Mouse (Mus musculus): Measurements from ENCODE around the gene Ttc26. TPM values are rescaled to one million over a fixed set of nuclear protein-coding genes. Genes with fewer than 3 reads are reported as not detected.
A peak's percentile ranks its signal among the peaks of the same experiment; 100 is the strongest.

Ttc26 gene
- total and polyA plus RNA-seq, 3 experiments, result 1.4 to 2.1 TPM; not detected in 1

DNA sequence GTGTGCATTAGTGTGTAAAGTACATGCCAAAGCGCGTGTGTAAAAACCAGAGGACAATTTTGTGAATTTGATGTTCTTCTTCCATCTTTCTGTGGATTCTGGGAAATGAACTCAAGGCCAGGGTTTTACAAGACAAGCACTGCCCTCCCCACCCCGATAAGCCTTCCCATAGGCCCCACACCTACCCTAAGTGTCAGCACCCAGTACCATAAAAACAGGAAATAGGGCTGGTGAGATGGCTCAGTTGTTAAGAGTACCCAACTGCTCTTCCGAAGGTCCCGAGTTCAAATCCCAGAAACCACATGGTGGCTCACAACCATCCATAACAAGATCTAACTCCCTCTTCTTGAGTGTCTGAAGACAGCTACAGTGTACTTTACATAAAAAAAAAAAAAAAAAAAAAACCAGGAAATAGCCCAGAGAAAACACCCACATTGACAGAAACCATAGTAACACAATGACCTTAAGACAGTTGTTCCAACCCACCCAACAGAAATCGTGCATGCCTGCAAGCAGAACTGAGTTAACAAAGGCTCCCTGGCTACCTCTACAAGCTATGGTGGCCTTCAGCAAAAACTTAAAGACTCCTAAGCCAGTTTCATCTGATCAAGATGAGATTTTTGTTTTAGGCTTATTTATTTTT, 32.3 kb upstream of the Ttc26 start:
- Histone ChIP-seq H3K9me3 (replicated peaks; ENCODE audit: insufficient read depth, low read length) (no peaks in the 10 kb centered on the region), H3K27ac (ENCODE audit: control insufficient read depth, low read depth, low read length) (no peak overlapping the region), H3K4me1 (ENCODE audit: control insufficient read depth in 1 of 2, insufficient read depth in 2 of 2, low read length in 2 of 2) (peaks cover 20 to 46% of the 10 kb centered on the region in 2 experiments), H3K79me2 (ENCODE audit: control insufficient read depth, insufficient read depth, low read length, poor library complexity) (peaks cover 86% of the 10 kb centered on the region), H3K9ac (ENCODE audit: control insufficient read depth, low read depth, low read length, poor library complexity, severe bottlenecking) (no peak overlapping the region), H3K36me3 (ENCODE audit: control insufficient read depth in 1 of 2, insufficient read depth in 2 of 2, low read length in 2 of 2) (peaks cover 17 to 57% of the 10 kb centered on the region in 2 experiments), H3K27me3 (ENCODE audit: control insufficient read depth in 1 of 2, insufficient read depth in 2 of 2, low read length in 2 of 2) (no peaks in the 10 kb centered on the region), H3K4me3 (ENCODE audit: control insufficient read depth in 1 of 2, insufficient read depth in 1 of 2, low read depth in 2 of 2, low read length in 2 of 2) (no peak overlapping the region)
- peak; percentile 63 for DNase-seq (ENCODE audit: low read depth, low spot score)
- TF ChIP-seq BHLHE40 (IDR thresholded peaks at IDR 0.05; ENCODE audit: borderline replicate concordance, low read depth, low read length) (no peak), MYB (IDR thresholded peaks at IDR 0.05; ENCODE audit: low read depth, low read length) (no peak), ZNF384 (IDR thresholded peaks at IDR 0.05; ENCODE audit: low read depth, low read length) (peak; percentile 90), RCOR1 (IDR thresholded peaks at IDR 0.05; ENCODE audit: low read depth, low read length) (no peak)

DNA sequence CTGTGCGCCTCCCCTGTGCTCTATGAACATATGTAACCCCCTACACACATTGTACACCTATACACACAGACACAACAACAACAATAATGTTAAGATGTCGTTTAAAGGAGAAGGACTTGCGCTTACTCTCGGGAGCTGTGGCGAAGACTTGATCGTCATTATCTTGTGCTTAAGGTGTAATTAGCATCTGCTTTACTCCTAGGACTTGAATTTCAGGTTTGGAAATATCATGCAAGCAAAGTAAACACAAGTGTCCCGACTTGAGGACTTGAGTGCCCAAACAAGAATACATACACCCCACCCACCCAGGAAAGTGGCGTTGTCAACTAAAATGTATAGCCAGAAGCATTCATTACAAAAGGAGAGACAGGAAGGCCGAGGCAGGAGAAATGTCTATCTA, 31.5 kb upstream of the Ttc26 start:
- Histone ChIP-seq H3K9ac (ENCODE audit: control insufficient read depth, low read depth, low read length, poor library complexity, severe bottlenecking) (peak overlapping the region; percentile 0; the same call in 1 of the 2 replicates), H3K36me3 (ENCODE audit: control insufficient read depth in 1 of 2, insufficient read depth in 2 of 2, low read length in 2 of 2) (peaks cover 16 to 48% of the 10 kb centered on the region in 2 experiments), H3K9me3 (replicated peaks; ENCODE audit: insufficient read depth, low read length) (no peaks in the 10 kb centered on the region), H3K4me1 (ENCODE audit: control insufficient read depth in 1 of 2, insufficient read depth in 2 of 2, low read length in 2 of 2) (peaks cover 13 to 39% of the 10 kb centered on the region in 2 experiments), H3K27ac (ENCODE audit: control insufficient read depth, low read depth, low read length) (no peak overlapping the region), H3K27me3 (ENCODE audit: control insufficient read depth in 1 of 2, insufficient read depth in 2 of 2, low read length in 2 of 2) (no peaks in the 10 kb centered on the region), H3K79me2 (ENCODE audit: control insufficient read depth, insufficient read depth, low read length, poor library complexity) (peaks cover 81% of the 10 kb centered on the region), H3K4me3 (ENCODE audit: control insufficient read depth in 1 of 2, insufficient read depth in 1 of 2, low read depth in 2 of 2, low read length in 2 of 2) (no peak overlapping the region)
- TF ChIP-seq SIN3A (IDR thresholded peaks at IDR 0.05; ENCODE audit: low read length) (no peak), POLR2AphosphoS2 (IDR thresholded peaks at IDR 0.05; ENCODE audit: low read length) (no peak), JUND (IDR thresholded peaks at IDR 0.05; ENCODE audit: low read depth, low read length) (no peak), RCOR1 (IDR thresholded peaks at IDR 0.05; ENCODE audit: low read depth, low read length) (no peak), HCFC1 (IDR thresholded peaks at IDR 0.05; ENCODE audit: low read depth, low read length) (no peak), UBTF (IDR thresholded peaks at IDR 0.05; ENCODE audit: borderline replicate concordance, insufficient read depth, low read depth, low read length) (no peak), E2F4 (IDR thresholded peaks at IDR 0.05; ENCODE audit: borderline replicate concordance, low read depth, low read length) (no peak), NRF1 (IDR thresholded peaks at IDR 0.05; ENCODE audit: insufficient read depth, low read depth, low read length, poor library complexity, severe bottlenecking) (no peak), MAFK (IDR thresholded peaks at IDR 0.05; ENCODE audit: borderline replicate concordance, low read depth, low read length) (no peak), MEF2A (IDR thresholded peaks at IDR 0.05; ENCODE audit: extremely low read depth, insufficient replicate concordance, low read depth, low read length, poor library complexity, severe bottlenecking) (no peak), ETS1 (IDR thresholded peaks at IDR 0.05; ENCODE audit: low read depth, low read length) (no peak), RAD21 (IDR thresholded peaks at IDR 0.05; ENCODE audit: low read depth, low read length) (no peak)
- DNase-seq (ENCODE audit: low read depth, low spot score), result no peak
